Mouse (Mus musculus): Measurements from ENCODE around the gene Mc1r.

GRCm38 (mm10) chr8:123402730-123403326, 4.1 kb upstream of the Mc1r start:
- TF ChIP-seq POLR2A (IDR thresholded peaks at IDR 0.05; ENCODE audit: borderline replicate concordance, control insufficient read depth, low read depth, low read length) (no peak), CTCF (IDR thresholded peaks at IDR 0.05; ENCODE audit: control insufficient read depth, insufficient read depth, low read length) (no peak)

Measured in bone marrow, adult 2 months (tissue).